26 mouse cellular contexts compared by ENCODE assay signal in genomic region chr13:41549283-41549682, GRCm38 (mm10). TPM values are rescaled to one million over a fixed set of nuclear protein-coding genes. Genes with fewer than 3 reads are reported as not detected.
DNase-seq lines count a peak whose midpoint lies in the region; ATAC-seq and TF ChIP-seq lines count a peak whose summit lies in the region.
"Had no signal": no experiment of that assay in that cellular context is flagged by ENCODE, and none has a peak within 500 bp of the region (broad histone marks: within the 10 kb centered on the region; RNA-seq: fewer than 3 reads in every experiment).

No protein-coding gene starts in this region.

- no peak overlapping the region for H3K9ac ChIP-seq in lung, embryonic 14.5 days
- no peak overlapping the region for H3K9ac ChIP-seq in lung, postnatal 0 days (replicated peaks; ENCODE audit: low read depth)
- no peak overlapping the region for H3K9ac ChIP-seq in stomach, embryonic 15.5 days
- H3K9ac ChIP-seq: forebrain, embryonic 13.5 days; heart, embryonic 13.5 days; hindbrain, embryonic 12.5 days; hindbrain, embryonic 15.5 days had no signal

- H3K9me3 ChIP-seq in lung, embryonic 14.5 days (ENCODE audit: low read depth, low read length), result no peaks in the 10 kb centered on the region
- H3K9me3 ChIP-seq in lung, postnatal 0 days (ENCODE audit: low read length), result no peaks in the 10 kb centered on the region
- no peaks in the 10 kb centered on the region for H3K9me3 ChIP-seq in stomach, embryonic 15.5 days
- H3K9me3 ChIP-seq: forebrain, embryonic 10.5 days; forebrain, embryonic 13.5 days; G1E; heart, embryonic 10.5 days; heart, embryonic 13.5 days; hindbrain, embryonic 12.5 days; hindbrain, embryonic 15.5 days had no signal

- no peak overlapping the region for H3K4me3 ChIP-seq in lung, embryonic 14.5 days (ENCODE audit: low read depth, low read length)
- H3K4me3 ChIP-seq in lung, postnatal 0 days (ENCODE audit: low read depth, low read length), result no peak overlapping the region
- H3K4me3 ChIP-seq in stomach, embryonic 15.5 days (replicated peaks), result no peak overlapping the region
- H3K4me3 ChIP-seq: forebrain, embryonic 10.5 days; forebrain, embryonic 13.5 days; heart, adult 2 months; heart, embryonic 10.5 days; heart, embryonic 13.5 days; hindbrain, embryonic 12.5 days; hindbrain, embryonic 15.5 days had no signal

- no peak overlapping the region for H3K4me2 ChIP-seq in lung, embryonic 14.5 days
- no peak overlapping the region for H3K4me2 ChIP-seq in lung, postnatal 0 days (replicated peaks; ENCODE audit: low read depth, low read length)
- H3K4me2 ChIP-seq in stomach, embryonic 15.5 days, result no peak overlapping the region
- H3K4me2 ChIP-seq: forebrain, embryonic 13.5 days; heart, embryonic 13.5 days; hindbrain, embryonic 12.5 days; hindbrain, embryonic 15.5 days had no signal

- H3K36me3 ChIP-seq in lung, embryonic 14.5 days (ENCODE audit: insufficient read depth), result no peaks in the 10 kb centered on the region
- H3K36me3 ChIP-seq in lung, postnatal 0 days (ENCODE audit: insufficient read depth, low read length), result no peaks in the 10 kb centered on the region
- H3K36me3 ChIP-seq in stomach, embryonic 15.5 days, result no peaks in the 10 kb centered on the region
- H3K36me3 ChIP-seq: forebrain, embryonic 10.5 days; G1E; heart, embryonic 10.5 days; heart, embryonic 13.5 days; hindbrain, embryonic 12.5 days; hindbrain, embryonic 15.5 days had no signal

- DNase-seq in lung, embryonic 14.5 days, result peak; percentile 55
- no peak for DNase-seq in lung, postnatal 36 days
- peak; percentile 42 for DNase-seq in lung, postnatal 0 days (ENCODE audit: low spot score)
- DNase-seq in lung, postnatal 10 days, result no peak
- DNase-seq in kidney, postnatal 10 days, result no peak
- DNase-seq: adrenal gland, postnatal 10 days; adrenal gland, postnatal 36 days; B cell, adult 2 months; cerebellum, adult 18-20 months; cerebellum, adult 9-10 months; cerebellum, postnatal 14 days; gastrocnemius, postnatal 10 days; gastrocnemius, postnatal 36 days; heart, adult 2 months; heart, postnatal 14 days had no signal

- 60% methylated on average over 6 of the region's 6 CpGs for WGBS in lung, embryonic 14.5 days
- WGBS in lung, postnatal 0 days, result 58% methylated on average over 6 of the region's 6 CpGs
- 70% methylated on average over 6 of the region's 6 CpGs for WGBS in stomach, embryonic 15.5 days

- peaks cover 14% of the 10 kb centered on the region; the same call in 1 of the 2 replicates for H3K4me1 ChIP-seq in lung, embryonic 14.5 days (ENCODE audit: insufficient read depth)
- H3K4me1 ChIP-seq in lung, postnatal 0 days (ENCODE audit: insufficient read depth, low read depth, low read length), result peaks cover 20% of the 10 kb centered on the region; the same call in 1 of the 2 replicates
- H3K4me1 ChIP-seq in stomach, embryonic 15.5 days, result no peaks in the 10 kb centered on the region; the same call in 1 of the 2 replicates
- H3K4me1 ChIP-seq: forebrain, embryonic 10.5 days; forebrain, embryonic 13.5 days; heart, embryonic 13.5 days; hindbrain, embryonic 12.5 days; hindbrain, embryonic 15.5 days had no signal

- peak overlapping the region; percentile 81; the same call in 1 of the 2 replicates for H3K27ac ChIP-seq in lung, embryonic 14.5 days (ENCODE audit: low read depth)
- H3K27ac ChIP-seq in lung, postnatal 0 days (ENCODE audit: low read length), result no peak overlapping the region
- H3K27ac ChIP-seq in stomach, embryonic 15.5 days, result no peak overlapping the region
- H3K27ac ChIP-seq: forebrain, embryonic 10.5 days; forebrain, embryonic 13.5 days; heart, adult 2 months; heart, embryonic 10.5 days; heart, embryonic 13.5 days; hindbrain, embryonic 12.5 days; hindbrain, embryonic 15.5 days had no signal

- no peaks in the 10 kb centered on the region for H3K27me3 ChIP-seq in lung, embryonic 14.5 days (ENCODE audit: insufficient read depth, low read length)
- no peaks in the 10 kb centered on the region for H3K27me3 ChIP-seq in lung, postnatal 0 days (replicated peaks; ENCODE audit: insufficient read depth, low read length)
- H3K27me3 ChIP-seq in stomach, embryonic 15.5 days (replicated peaks), result no peaks in the 10 kb centered on the region
- H3K27me3 ChIP-seq: CH12.LX; forebrain, embryonic 13.5 days; hindbrain, embryonic 12.5 days; hindbrain, embryonic 15.5 days; Patski had no signal

- peak; percentile 77 for ATAC-seq in lung, embryonic 14.5 days (ENCODE audit: insufficient read depth)
- ATAC-seq in lung, postnatal 0 days, result peak; percentile 52
- peak; percentile 83 for ATAC-seq in stomach, embryonic 15.5 days (ENCODE audit: insufficient read depth, low FRiP score, low read depth)
- ATAC-seq: forebrain, embryonic 13.5 days; forebrain, embryonic 16.5 days; Patski had no signal

- TF ChIP-seq CTCF in lung, embryonic 14.5 days (IDR thresholded peaks at IDR 0.05; ENCODE audit: low read depth), result no peak
- no peak for TF ChIP-seq CTCF in lung, postnatal 0 days (IDR thresholded peaks at IDR 0.05)

- no peak for TF ChIP-seq EP300 in lung, postnatal 0 days (IDR thresholded peaks at IDR 0.05)

RNA-seq across cellular contexts. Expression of gene Tmem170b, which starts 56.4 kb away (rescaled TPM):
- polyA plus RNA-seq in lung, embryonic 14.5 days (2014; fragmentation: Nextera tagmentation; extraction: Ambion mirVana), result 13.8 and 14.1 TPM in 2 replicates
- polyA plus RNA-seq in lung, postnatal 0 days (2015; fragmentation: Nextera tagmentation; extraction: Ambion mirVana), result 11.6 and 12.1 TPM in 2 replicates
- polyA plus RNA-seq in stomach, embryonic 15.5 days (2015; fragmentation: Nextera tagmentation; extraction: Ambion mirVana), result 9.2 and 9.5 TPM in 2 replicates

Comparison
In these comparisons a context has a peak if more than half of its experiments do, and no peak if none do; other contexts are left out.
1. DNase-seq: peak in lung, embryonic 14.5 days (single experiment) and lung, postnatal 0 days (single experiment); none in lung, postnatal 36 days (single experiment), lung, postnatal 10 days (single experiment) and kidney, postnatal 10 days (single experiment).
2. Peak in every context shown above with its lines, with median percentiles within 50 percentile points of each other: ATAC-seq.